Mouse (Mus musculus) heart, embryonic 14.5 days (tissue): ENCODE measurements around the gene Alg12. TPM values are rescaled to one million over a fixed set of nuclear protein-coding genes. Genes with fewer than 3 reads are reported as not detected.
"Not testable (repeated sequence)": the region's sequence is repeated elsewhere in the genome, so short reads cannot be mapped to it uniquely, and the experiment has no call there.

ENCODE experiments used
- ATAC-seq: fragments of 200-750 bp; cut with Nextera tagmentation; 2 replicates; pipeline ENCODE4 v1.8.0; 2017; ENCODE audit warnings: low read depth, moderate TSS enrichment; ENCODE audit not compliant: insufficient number of reproducible peaks, insufficient read depth, low FRiP score
- H3K27ac ChIP-seq, 2 experiments: fragments of 200-500 bp in 1 of 2; fragments of 300-500 bp in 1 of 2; sonication (generic) in 1 of 2; replicated peaks in 1 of 2; 2 replicates each; pipeline ENCODE4 v1.5.1; 2012 to 2014; ENCODE audit warnings: low read depth in 2 of 2, low read length in 2 of 2, control low read depth in 1 of 2, mild to moderate bottlenecking in 1 of 2, mixed read lengths in 1 of 2; ENCODE audit not compliant: control insufficient read depth in 1 of 2, insufficient read depth in 1 of 2
- H3K27me3 ChIP-seq: fragments of 300-500 bp; sonication (generic); 2 replicates; pipeline ENCODE4 v1.6.1; 2014; ENCODE audit warnings: mild to moderate bottlenecking, low read length, control low read depth; ENCODE audit not compliant: control insufficient read depth, insufficient read depth
- H3K36me3 ChIP-seq: fragments of 300-500 bp; sonication (generic); 2 replicates; pipeline ENCODE4 v1.6.1; 2014; ENCODE audit warnings: mild to moderate bottlenecking, control low read depth, low read length, mixed read lengths; ENCODE audit not compliant: control insufficient read depth, insufficient read depth
- H3K4me1 ChIP-seq, 2 experiments: fragments of 200-500 bp in 1 of 2; fragments of 300-500 bp in 1 of 2; sonication (generic) in 1 of 2; 2 replicates each; pipeline ENCODE4 v1.6.1; 2012 to 2014; ENCODE audit warnings: low read length in 2 of 2, control low read depth in 1 of 2, mixed read lengths in 1 of 2; ENCODE audit not compliant: control insufficient read depth in 2 of 2, insufficient read depth in 2 of 2
- H3K4me2 ChIP-seq: fragments of 300-500 bp; sonication (generic); 2 replicates; pipeline ENCODE4 v1.6.1; 2014; ENCODE audit warnings: mild to moderate bottlenecking, low read length
- H3K4me3 ChIP-seq, 2 experiments: fragments of 200-500 bp in 1 of 2; fragments of 300-500 bp in 1 of 2; sonication (generic) in 1 of 2; 2 replicates each; pipeline ENCODE4 v1.5.1; 2012 to 2014; ENCODE audit warnings: low read length in 2 of 2, mild to moderate bottlenecking in 2 of 2, control low read depth in 1 of 2, low read depth in 1 of 2, moderate library complexity in 1 of 2; ENCODE audit not compliant: control insufficient read depth in 1 of 2, insufficient read depth in 1 of 2
- H3K9ac ChIP-seq: fragments of 300-500 bp; sonication (generic); 2 replicates; pipeline ENCODE4 v1.6.1; 2014; ENCODE audit warnings: mild to moderate bottlenecking, low read length
- H3K9me3 ChIP-seq: fragments of 300-500 bp; sonication (generic); 2 replicates; pipeline ENCODE4 v1.6.1; 2016; ENCODE audit warnings: low read length, control low read depth; ENCODE audit not compliant: control insufficient read depth
- WGBS: fragments of 180-500 bp; shearing (Covaris S2); extraction: QIAGEN DNeasy Blood & Tissue Kit; methylation state at CpG from one replicate; pipeline ENCODE4 v1.1.7; 2014; 5-methylcytosine and 5-hydroxymethylcytosine counted together
- polyA plus RNA-seq: library from polyadenylated mRNA; unstranded; fragments of >200 nt; fragmentation: Nextera tagmentation; extraction: Ambion mirVana; gene quantifications from 2 replicates; pipeline ENCODE4 v1.2.1, GENCODE M21; 2014

The Alg12 gene
- polyA plus RNA-seq, 1 experiment from 2014 or later = 9.9 TPM

DNA sequence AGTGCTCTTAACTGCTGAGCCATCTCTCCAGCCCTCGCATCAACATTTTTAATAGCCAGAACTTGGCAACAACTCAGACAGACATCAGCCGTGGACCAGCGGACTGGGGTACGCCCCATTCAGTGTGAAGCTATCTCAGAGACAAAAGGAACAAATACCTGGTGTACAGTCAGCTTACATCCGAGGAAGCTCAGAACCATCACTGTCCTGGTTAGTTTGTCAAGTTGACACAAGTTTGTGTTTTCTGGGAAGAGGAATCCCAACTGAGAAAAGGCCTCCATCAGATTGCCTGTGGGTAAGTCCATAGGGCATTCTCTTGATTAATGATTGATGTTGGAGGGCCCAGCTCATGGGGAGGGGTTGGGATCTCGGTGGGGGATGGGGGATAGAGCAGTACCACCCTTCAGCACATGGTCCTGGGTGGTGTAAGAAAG lies 18.2 kb downstream of the Alg12 start:
- no peak overlapping the region for H3K4me2 ChIP-seq
- no peaks in the 10 kb centered on the region for H3K4me1 ChIP-seq
- WGBS = 76% methylated on average over 6 of the region's 6 CpGs

DNA sequence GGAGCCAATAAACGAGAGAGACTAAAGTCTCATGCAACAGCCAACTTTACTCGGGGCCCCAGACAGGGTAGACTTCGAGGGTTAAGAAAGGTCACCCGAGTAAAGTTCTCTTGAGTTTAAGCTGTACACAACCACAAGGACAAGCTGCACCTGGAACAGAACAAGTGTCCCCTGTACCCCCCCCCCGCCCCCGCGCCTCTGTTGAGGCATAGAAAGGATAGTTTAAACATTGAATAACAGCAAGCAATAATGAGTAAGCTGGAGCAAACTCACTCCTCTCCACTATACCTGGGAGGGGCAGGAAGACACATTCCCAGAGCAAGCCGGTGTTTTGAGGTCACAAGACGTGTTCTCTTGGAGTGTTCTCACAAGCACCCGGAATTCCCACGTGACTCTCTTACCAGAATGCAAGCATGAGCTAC lies 19.2 kb downstream of the Alg12 start:
- Histone ChIP-seq H3K36me3 (peaks cover 18% of the 10 kb centered on the region), H3K4me1 (no peaks in the 10 kb centered on the region), H3K4me3 (no peak overlapping the region), H3K27me3 (no peaks in the 10 kb centered on the region), H3K4me2 (no peak overlapping the region), H3K9me3 (no peaks in the 10 kb centered on the region), H3K27ac (no peak overlapping the region), H3K9ac (no peak overlapping the region)
- no peak for ATAC-seq
- WGBS = 73% methylated on average over 11 of the region's 11 CpGs

More for the DNA sequence above, 18.2 kb downstream of the Alg12 start:
- no peak overlapping the region for H3K9ac ChIP-seq
- no peak overlapping the region for H3K27ac ChIP-seq
- no peak overlapping the region for H3K4me3 ChIP-seq
- H3K36me3 ChIP-seq = peaks cover 27% of the 10 kb centered on the region
- no peak for ATAC-seq
- H3K27me3 ChIP-seq = no peaks in the 10 kb centered on the region
- H3K9me3 ChIP-seq = no peaks in the 10 kb centered on the region

DNA sequence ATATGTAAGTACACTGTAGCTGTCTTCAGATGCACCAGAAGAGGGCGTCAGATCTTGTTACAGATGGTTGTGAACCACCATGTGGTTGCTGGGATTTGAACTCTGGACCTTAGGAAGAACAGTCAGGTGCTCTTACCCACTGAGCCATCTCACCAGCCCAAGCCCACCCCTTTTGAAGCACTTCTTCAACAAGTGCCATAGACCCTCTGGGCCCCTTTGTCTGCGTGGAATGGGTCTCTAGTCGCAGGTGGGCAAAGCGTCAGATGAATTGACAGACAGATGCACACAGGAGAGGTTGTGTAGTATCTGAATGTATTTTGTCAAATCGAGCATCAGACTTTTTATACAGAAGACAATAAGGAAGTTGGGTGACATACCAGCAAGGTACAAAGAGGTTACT lies 24.4 kb downstream of the Alg12 start:
- not testable (repeated sequence) for ATAC-seq, H3K4me3 ChIP-seq, H3K36me3 ChIP-seq, H3K4me1 ChIP-seq, H3K27ac ChIP-seq, H3K9me3 ChIP-seq, H3K4me2 ChIP-seq, H3K27me3 ChIP-seq, H3K9ac ChIP-seq
- 86% methylated on average over 4 of the region's 5 CpGs for WGBS

DNA sequence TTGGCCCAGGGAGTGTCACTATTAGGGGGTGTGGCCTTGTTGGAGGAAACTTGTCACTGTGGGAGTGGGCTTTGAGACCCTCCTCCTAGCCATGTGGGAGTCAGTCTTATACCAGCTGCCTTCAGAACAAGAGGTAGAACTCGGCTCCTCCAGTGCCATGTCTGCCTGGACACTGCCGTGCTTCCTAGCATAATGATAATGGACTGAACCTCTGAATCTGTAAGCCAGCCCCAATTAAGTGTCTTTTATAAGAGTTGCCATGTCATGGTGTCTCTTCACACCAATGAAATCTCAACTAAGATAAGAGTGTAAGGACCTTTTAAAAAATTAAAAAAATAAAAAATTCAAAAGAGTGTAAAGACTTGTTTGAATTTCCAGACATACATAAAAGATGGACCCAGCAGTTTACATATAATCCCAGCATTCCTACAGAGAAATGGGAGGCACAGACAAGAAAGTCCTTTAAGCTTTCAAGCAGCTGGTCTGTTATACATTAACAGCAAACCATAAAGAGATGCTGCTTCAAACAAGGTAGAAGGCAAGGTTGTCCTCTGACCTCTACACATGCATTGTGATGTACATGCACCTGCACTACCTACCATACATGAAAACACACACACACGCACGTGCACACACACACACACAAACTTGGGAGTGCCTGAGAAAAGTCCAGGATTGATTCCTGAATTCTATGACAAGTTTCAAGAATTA lies 26.8 kb downstream of the Alg12 start:
- H3K9ac ChIP-seq = no peak overlapping the region
- no peak for ATAC-seq
- H3K36me3 ChIP-seq = no peaks in the 10 kb centered on the region
- no peak overlapping the region for H3K27ac ChIP-seq
- no peak overlapping the region for H3K4me3 ChIP-seq
- no peaks in the 10 kb centered on the region for H3K9me3 ChIP-seq
- no peak overlapping the region for H3K4me2 ChIP-seq
- 80% methylated on average over 4 of the region's 4 CpGs for WGBS
- H3K27me3 ChIP-seq = no peaks in the 10 kb centered on the region
- H3K4me1 ChIP-seq = no peaks in the 10 kb centered on the region

DNA sequence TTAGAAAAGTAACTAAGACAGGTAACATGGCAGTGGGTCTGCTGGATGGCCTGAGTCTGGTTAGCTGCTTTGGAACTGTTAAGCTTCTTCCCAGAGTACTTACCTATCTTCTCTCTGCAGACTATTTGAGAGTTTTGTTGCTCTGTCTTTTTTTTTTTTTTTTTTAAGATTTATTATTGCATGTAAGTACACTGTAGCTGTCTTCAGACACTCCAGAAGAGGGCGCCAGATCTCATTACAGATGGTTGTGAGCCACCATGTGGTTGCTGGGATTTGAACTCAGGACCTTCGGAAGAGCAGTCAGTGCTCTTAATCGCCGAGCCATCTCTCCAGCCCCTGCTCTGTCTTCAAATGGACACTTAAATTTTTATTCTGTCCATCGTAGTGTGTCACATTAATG lies 44.5 kb downstream of the Alg12 start:
- H3K36me3 ChIP-seq = peaks cover 41% of the 10 kb centered on the region
- H3K27me3 ChIP-seq, H3K4me1 ChIP-seq, H3K4me2 ChIP-seq, H3K4me3 ChIP-seq, ATAC-seq, H3K9me3 ChIP-seq, H3K9ac ChIP-seq, H3K27ac ChIP-seq: not testable (repeated sequence)
- WGBS = 91% methylated on average over 5 of the region's 5 CpGs

DNA sequence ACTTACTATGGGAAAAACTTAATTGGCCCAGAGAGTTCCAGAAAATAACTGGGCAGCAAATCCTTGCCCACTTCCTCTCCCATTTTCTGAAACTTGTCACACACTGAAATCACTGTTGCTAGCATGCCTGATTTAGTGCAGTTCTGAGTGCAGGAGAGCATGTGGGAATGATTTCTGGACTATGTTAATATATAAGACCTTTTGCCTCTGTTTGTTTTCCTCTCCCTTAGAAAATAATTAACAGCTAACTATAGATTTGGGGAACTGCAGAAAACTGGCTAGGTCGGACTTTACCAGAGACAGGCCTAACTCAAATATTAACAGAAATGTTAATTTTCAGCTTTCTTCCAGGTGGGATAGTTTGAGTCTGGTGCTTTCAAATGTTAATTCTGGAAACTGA lies 50.6 kb downstream of the Alg12 start:
- Histone ChIP-seq H3K36me3 (peaks cover 32% of the 10 kb centered on the region), H3K4me3 (no peak overlapping the region), H3K4me2 (no peak overlapping the region), H3K27me3 (no peaks in the 10 kb centered on the region), H3K9ac (no peak overlapping the region), H3K9me3 (no peaks in the 10 kb centered on the region), H3K4me1 (no peaks in the 10 kb centered on the region), H3K27ac (no peak overlapping the region)
- WGBS = 84% methylated on average over 1 of the region's 1 CpGs
- no peak for ATAC-seq

DNA sequence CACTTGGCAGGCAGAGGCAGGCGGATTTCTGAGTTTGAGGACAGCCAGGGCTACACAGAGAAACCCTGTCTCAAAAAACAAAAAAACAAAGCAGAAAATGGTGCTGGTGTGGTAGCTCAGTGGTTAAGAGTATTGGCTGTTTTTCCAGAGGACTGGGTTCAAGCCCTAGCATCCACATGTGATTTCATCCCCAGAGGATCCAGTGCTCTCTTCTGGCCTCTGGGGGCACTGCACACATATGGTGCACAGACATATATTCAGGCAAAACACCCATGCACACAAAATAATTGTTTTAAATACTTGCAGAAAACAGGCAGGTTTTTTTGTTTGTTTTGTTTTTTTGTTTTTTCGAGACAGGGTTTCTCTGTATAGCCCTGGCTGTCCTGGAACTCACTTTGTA lies 53.0 kb downstream of the Alg12 start:
- not testable (repeated sequence) for H3K4me2 ChIP-seq, ATAC-seq
- 93% methylated on average over 2 of the region's 2 CpGs for WGBS

DNA sequence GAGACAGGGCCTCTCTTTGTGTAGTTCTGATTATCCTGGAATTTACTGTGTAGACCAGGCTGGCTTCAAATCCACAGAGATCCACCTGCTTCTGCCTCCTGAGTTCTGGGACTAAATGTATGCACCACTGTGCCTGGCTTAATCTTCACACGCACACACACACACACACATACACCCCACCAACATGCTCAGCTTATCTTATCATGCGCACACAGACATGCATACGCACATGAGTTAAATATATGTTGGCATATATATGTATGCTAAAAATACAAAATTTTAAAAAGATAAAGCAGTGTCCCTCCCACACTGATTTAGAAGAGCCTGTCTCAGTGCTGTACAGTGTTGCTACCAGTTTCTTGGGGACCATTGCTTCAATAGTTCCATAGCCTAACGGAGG lies 57.6 kb downstream of the Alg12 start:
- H3K4me3 ChIP-seq = no peak overlapping the region
- 82% methylated on average over 4 of the region's 4 CpGs for WGBS
- H3K36me3 ChIP-seq = peaks cover 45% of the 10 kb centered on the region
- no peaks in the 10 kb centered on the region for H3K27me3 ChIP-seq
- no peak overlapping the region for H3K27ac ChIP-seq
- ATAC-seq = no peak
- no peaks in the 10 kb centered on the region for H3K9me3 ChIP-seq
- H3K9ac ChIP-seq = no peak overlapping the region
- no peak overlapping the region for H3K4me2 ChIP-seq
- H3K4me1 ChIP-seq = peaks cover 12 to 22% of the 10 kb centered on the region in 2 experiments; a peak in 3 of 4 replicates

More for the DNA sequence above, 53.0 kb downstream of the Alg12 start:
- peaks cover 37% of the 10 kb centered on the region for H3K36me3 ChIP-seq
- H3K4me1 ChIP-seq, H3K9me3 ChIP-seq, H3K27ac ChIP-seq, H3K27me3 ChIP-seq, H3K9ac ChIP-seq, H3K4me3 ChIP-seq: not testable (repeated sequence)
